ENCODE assay signal across 11 mouse cellular contexts in the genomic region with DNA sequence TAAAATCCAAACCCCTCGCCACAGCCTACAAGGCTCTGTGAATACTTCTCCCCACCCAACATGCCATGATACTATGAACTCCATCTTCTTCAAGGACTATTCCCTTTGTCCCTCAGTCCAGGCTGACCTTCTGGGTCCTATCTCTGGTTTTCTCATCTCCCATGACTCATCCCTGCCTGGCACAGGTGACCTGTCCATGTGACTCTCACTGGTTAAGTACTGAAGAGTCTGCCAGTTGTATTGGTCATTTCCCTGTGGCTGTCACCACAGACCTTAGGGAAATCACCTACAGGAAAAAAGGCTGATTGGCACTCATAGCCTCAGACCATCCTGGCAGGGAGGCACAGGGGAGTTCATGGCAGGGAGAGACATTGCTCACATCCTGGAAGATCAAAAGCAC.
DNase-seq lines count a peak whose midpoint lies in the region; ATAC-seq and TF ChIP-seq lines count a peak whose summit lies in the region.
"Had no signal": no experiment of that assay in that cellular context is flagged by ENCODE, and none has a peak within 500 bp of the region (broad histone marks: within the 10 kb centered on the region; RNA-seq: fewer than 3 reads in every experiment).

No protein-coding gene starts in this region.

- no peak for ATAC-seq in kidney, embryonic 16.5 days (ENCODE audit: low FRiP score, low TSS enrichment)
- no peak for ATAC-seq in embryonic facial prominence, embryonic 13.5 days (ENCODE audit: insufficient number of reproducible peaks, insufficient read depth, low FRiP score, low TSS enrichment, low read depth)
- ATAC-seq: hindbrain, embryonic 16.5 days had no signal

- no peak for TF ChIP-seq CTCF in small intestine, adult 2 months (IDR thresholded peaks at IDR 0.05; ENCODE audit: extremely low read depth, insufficient read length, insufficient replicate concordance, low read depth, low read length)

- H3K4me3 ChIP-seq in kidney, embryonic 16.5 days (ENCODE audit: low read length) = no peak overlapping the region
- H3K4me3 ChIP-seq in embryonic facial prominence, embryonic 13.5 days = no peak overlapping the region
- H3K4me3 ChIP-seq in small intestine, adult 2 months (ENCODE audit: low read depth, low read length) = no peak overlapping the region
- H3K4me3 ChIP-seq: erythroblast, embryonic 14.5 days; lung, embryonic 15.5 days; midbrain, embryonic 10.5 days had no signal

- H3K27me3 ChIP-seq in kidney, embryonic 16.5 days (ENCODE audit: insufficient read depth, low read length) = no peaks in the 10 kb centered on the region
- H3K27me3 ChIP-seq in embryonic facial prominence, embryonic 13.5 days = no peaks in the 10 kb centered on the region
- no peaks in the 10 kb centered on the region for H3K27me3 ChIP-seq in small intestine, adult 2 months (ENCODE audit: control insufficient read depth, insufficient read depth, low read length)
- H3K27me3 ChIP-seq: lung, embryonic 15.5 days had no signal

- 81% methylated on average over 1 of the region's 1 CpGs for WGBS in kidney, embryonic 16.5 days
- WGBS in embryonic facial prominence, embryonic 13.5 days = 57% methylated on average over 1 of the region's 1 CpGs
- 82% methylated on average over 1 of the region's 1 CpGs for WGBS in small intestine, adult 2 months

- peaks cover 30% of the 10 kb centered on the region for H3K4me1 ChIP-seq in kidney, embryonic 16.5 days (ENCODE audit: insufficient read depth, low read length)
- peaks cover 72% of the 10 kb centered on the region for H3K4me1 ChIP-seq in embryonic facial prominence, embryonic 13.5 days
- H3K4me1 ChIP-seq in small intestine, adult 2 months (ENCODE audit: control insufficient read depth, insufficient read depth, insufficient read length, low read length) = peaks cover 25% of the 10 kb centered on the region

- TF ChIP-seq POLR2A in small intestine, adult 2 months (IDR thresholded peaks at IDR 0.05; ENCODE audit: low read depth, low read length) = no peak

- H3K9ac ChIP-seq in kidney, embryonic 16.5 days (replicated peaks; ENCODE audit: low read length) = no peak overlapping the region
- no peak overlapping the region for H3K9ac ChIP-seq in embryonic facial prominence, embryonic 13.5 days
- H3K9ac ChIP-seq: lung, embryonic 15.5 days had no signal

- no peak overlapping the region for H3K4me2 ChIP-seq in kidney, embryonic 16.5 days (replicated peaks; ENCODE audit: low read depth, low read length)
- H3K4me2 ChIP-seq in embryonic facial prominence, embryonic 13.5 days = no peak overlapping the region
- H3K4me2 ChIP-seq: lung, embryonic 15.5 days had no signal

- no peaks in the 10 kb centered on the region for H3K9me3 ChIP-seq in kidney, embryonic 16.5 days (ENCODE audit: low read length)
- no peaks in the 10 kb centered on the region for H3K9me3 ChIP-seq in embryonic facial prominence, embryonic 13.5 days
- H3K9me3 ChIP-seq: lung, embryonic 15.5 days; midbrain, embryonic 10.5 days had no signal

- no peaks in the 10 kb centered on the region for H3K36me3 ChIP-seq in kidney, embryonic 16.5 days (ENCODE audit: insufficient read depth, low read length)
- H3K36me3 ChIP-seq in embryonic facial prominence, embryonic 13.5 days = no peaks in the 10 kb centered on the region
- H3K36me3 ChIP-seq in small intestine, adult 2 months (ENCODE audit: control insufficient read depth, insufficient read depth, low read length) = no peaks in the 10 kb centered on the region
- H3K36me3 ChIP-seq: lung, embryonic 15.5 days; midbrain, embryonic 10.5 days had no signal

- 0 out of 2 replicates have a peak overlapping the region, but pooled peaks have one; percentile 35 for H3K27ac ChIP-seq in kidney, embryonic 16.5 days (ENCODE audit: low read length)
- peak overlapping the region; percentile 48; the same call in 1 of the 2 replicates for H3K27ac ChIP-seq in embryonic facial prominence, embryonic 13.5 days
- peak overlapping the region; percentile 91 for H3K27ac ChIP-seq in small intestine, adult 2 months (ENCODE audit: insufficient read depth, low read depth, low read length)
- H3K27ac ChIP-seq: lung, embryonic 15.5 days; midbrain, embryonic 10.5 days had no signal

- no peak for DNase-seq in kidney, adult 11 months
- peak; percentile 37 to 42 for DNase-seq in adrenal gland, adult 18-20 months (ENCODE audit: low spot score in 2 of 2)
- no peak for DNase-seq in layer of hippocampus, adult 18-20 months (ENCODE audit: low spot score in 2 of 2)
- DNase-seq in right cerebral cortex, adult 2 months (ENCODE audit: low spot score in 2 of 2) = no peak

Comparison
In these comparisons a context has a peak if more than half of its experiments do, and no peak if none do; other contexts are left out.
1. H3K27ac ChIP-seq: peak in every context shown above with its lines; median percentile 91 in small intestine, adult 2 months; 48 in embryonic facial prominence, embryonic 13.5 days; 35 in kidney, embryonic 16.5 days.
2. DNase-seq: peak in adrenal gland, adult 18-20 months (2 of 2); none in kidney, adult 11 months (single experiment), layer of hippocampus, adult 18-20 months (0 of 2) and right cerebral cortex, adult 2 months (0 of 2).